In the genomic region with DNA sequence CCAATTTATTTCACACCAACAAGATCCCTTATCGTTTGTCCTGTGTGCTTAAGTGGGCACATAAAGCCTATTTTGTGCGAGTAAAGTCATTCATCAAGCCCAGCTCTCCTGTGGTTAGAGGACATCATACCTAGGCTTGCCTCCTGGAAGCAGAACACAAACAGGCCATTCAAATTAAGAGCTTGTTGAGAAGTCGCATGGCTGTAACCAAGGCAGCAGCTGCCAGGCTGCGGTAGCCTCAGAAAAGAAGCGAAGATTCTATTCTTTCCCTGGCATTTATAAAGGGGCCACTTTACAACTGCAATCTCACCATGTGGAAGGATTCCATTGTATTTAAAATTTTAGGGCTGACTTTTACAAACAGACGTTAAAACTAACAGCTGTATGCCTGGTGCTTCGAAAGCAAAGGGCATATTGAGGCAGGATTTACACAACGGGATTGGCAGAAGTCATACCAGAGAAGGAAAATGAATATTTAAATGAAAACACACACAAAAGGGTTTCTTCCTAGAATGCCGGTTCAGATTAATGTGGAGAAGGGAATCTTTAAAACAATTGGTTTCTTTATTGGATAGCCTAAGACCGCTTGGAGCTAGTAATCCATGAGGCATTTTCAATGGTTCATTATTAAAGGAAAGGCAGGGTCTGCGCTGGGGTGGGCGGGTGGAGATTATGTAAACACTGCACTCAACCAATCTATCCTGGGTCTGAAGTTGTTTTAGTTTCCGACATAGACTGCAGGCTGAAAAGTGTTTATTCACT, we compare ENCODE assay signal across 10 mouse cellular contexts.
DNase-seq lines count a peak whose midpoint lies in the region; ATAC-seq lines count a peak whose summit lies in the region.
"Had no signal": no experiment of that assay in that cellular context is flagged by ENCODE, and none has a peak within 500 bp of the region (broad histone marks: within the 10 kb centered on the region; RNA-seq: fewer than 3 reads in every experiment).

No protein-coding gene starts in this region.

- H3K4me3 ChIP-seq in limb, embryonic 12.5 days (replicated peaks) = no peak overlapping the region
- no peak overlapping the region for H3K4me3 ChIP-seq in limb, embryonic 10.5 days
- peak overlapping the region; percentile 19 for H3K4me3 ChIP-seq in forebrain, embryonic 12.5 days (replicated peaks)
- peak overlapping the region; percentile 11 for H3K4me3 ChIP-seq in limb, embryonic 13.5 days
- H3K4me3 ChIP-seq in stomach, embryonic 14.5 days (ENCODE audit: low read depth, low read length) = no peak overlapping the region

- H3K9ac ChIP-seq in limb, embryonic 12.5 days (replicated peaks) = no peak overlapping the region
- no peak overlapping the region for H3K9ac ChIP-seq in forebrain, embryonic 12.5 days
- H3K9ac ChIP-seq in limb, embryonic 13.5 days = no peak overlapping the region
- H3K9ac ChIP-seq in stomach, embryonic 14.5 days (replicated peaks; ENCODE audit: low read depth, low read length) = no peak overlapping the region

- H3K4me1 ChIP-seq in limb, embryonic 12.5 days (replicated peaks) = peaks cover 5% of the 10 kb centered on the region
- no peaks in the 10 kb centered on the region for H3K4me1 ChIP-seq in limb, embryonic 10.5 days
- peaks cover 14% of the 10 kb centered on the region for H3K4me1 ChIP-seq in forebrain, embryonic 12.5 days
- peaks cover 14% of the 10 kb centered on the region for H3K4me1 ChIP-seq in limb, embryonic 13.5 days
- no peaks in the 10 kb centered on the region; the same call in 1 of the 2 replicates for H3K4me1 ChIP-seq in stomach, embryonic 14.5 days (ENCODE audit: control insufficient read depth, insufficient read depth, low read length)

- H3K36me3 ChIP-seq in limb, embryonic 12.5 days = no peaks in the 10 kb centered on the region
- no peaks in the 10 kb centered on the region for H3K36me3 ChIP-seq in limb, embryonic 10.5 days
- no peaks in the 10 kb centered on the region for H3K36me3 ChIP-seq in forebrain, embryonic 12.5 days (replicated peaks)
- H3K36me3 ChIP-seq in limb, embryonic 13.5 days = no peaks in the 10 kb centered on the region
- no peaks in the 10 kb centered on the region for H3K36me3 ChIP-seq in stomach, embryonic 14.5 days (ENCODE audit: control insufficient read depth, insufficient read depth, low read length)
- H3K36me3 ChIP-seq: G1E had no signal

- peak overlapping the region; percentile 33 for H3K4me2 ChIP-seq in limb, embryonic 12.5 days
- peak overlapping the region; percentile 50 for H3K4me2 ChIP-seq in forebrain, embryonic 12.5 days
- H3K4me2 ChIP-seq in limb, embryonic 13.5 days (replicated peaks) = peak overlapping the region; percentile 45
- H3K4me2 ChIP-seq in stomach, embryonic 14.5 days (replicated peaks; ENCODE audit: low read depth, low read length) = peak overlapping the region; percentile 26

- no peaks in the 10 kb centered on the region for H3K27me3 ChIP-seq in limb, embryonic 12.5 days
- H3K27me3 ChIP-seq in limb, embryonic 10.5 days (ENCODE audit: low read depth, poor library complexity, severe bottlenecking) = no peaks in the 10 kb centered on the region
- H3K27me3 ChIP-seq in forebrain, embryonic 12.5 days = peaks cover 60% of the 10 kb centered on the region
- H3K27me3 ChIP-seq in limb, embryonic 13.5 days = 0 out of 2 replicates have a peak, but pooled peaks cover 6% of the 10 kb centered on the region
- no peaks in the 10 kb centered on the region for H3K27me3 ChIP-seq in stomach, embryonic 14.5 days (ENCODE audit: control insufficient read depth, insufficient read depth, low read length)

- peak overlapping the region; percentile 69 for H3K27ac ChIP-seq in limb, embryonic 12.5 days
- H3K27ac ChIP-seq in limb, embryonic 10.5 days = no peak overlapping the region
- H3K27ac ChIP-seq in forebrain, embryonic 12.5 days = no peak overlapping the region
- peak overlapping the region; percentile 65 for H3K27ac ChIP-seq in limb, embryonic 13.5 days
- H3K27ac ChIP-seq in stomach, embryonic 14.5 days (ENCODE audit: low read length) = no peak overlapping the region; the same call in 1 of the 2 replicates

- WGBS in limb, embryonic 12.5 days = 36% methylated on average over 13 of the region's 13 CpGs
- WGBS in limb, embryonic 10.5 days = 64% methylated on average over 13 of the region's 13 CpGs
- WGBS in forebrain, embryonic 12.5 days = 7% methylated on average over 13 of the region's 13 CpGs
- whole genome bisulfite sequencing in limb, embryonic 13.5 days = 19% methylated on average over 13 of the region's 13 CpGs
- WGBS in stomach, embryonic 14.5 days = 31% methylated on average over 13 of the region's 13 CpGs

- peak; percentile 83 for ATAC-seq in limb, embryonic 12.5 days (ENCODE audit: insufficient number of reproducible peaks, insufficient read depth, low FRiP score, low TSS enrichment, low read depth)
- peak; percentile 85 for ATAC-seq in forebrain, embryonic 12.5 days (ENCODE audit: low FRiP score)
- ATAC-seq in limb, embryonic 13.5 days (ENCODE audit: low FRiP score, low read depth) = peak; percentile 85
- peak; percentile 80; the same call in 1 of the 2 replicates for ATAC-seq in stomach, embryonic 14.5 days (ENCODE audit: insufficient number of reproducible peaks, insufficient read depth, low FRiP score, low read depth)

- DNase-seq in limb, embryonic 10.5 days (ENCODE audit: low spot score) = no peak
- no peak for DNase-seq in MN1 (ENCODE audit: low spot score)
- no peak for DNase-seq in kidney, postnatal 14 days
- DNase-seq: gastrocnemius, postnatal 10 days; lung, adult 2 months had no signal

- no peaks in the 10 kb centered on the region for H3K9me3 ChIP-seq in limb, embryonic 12.5 days
- no peaks in the 10 kb centered on the region for H3K9me3 ChIP-seq in limb, embryonic 10.5 days (replicated peaks)
- H3K9me3 ChIP-seq in forebrain, embryonic 12.5 days = no peaks in the 10 kb centered on the region
- no peaks in the 10 kb centered on the region for H3K9me3 ChIP-seq in limb, embryonic 13.5 days
- H3K9me3 ChIP-seq in stomach, embryonic 14.5 days (ENCODE audit: control insufficient read depth, low read depth, low read length) = no peaks in the 10 kb centered on the region
- H3K9me3 ChIP-seq: G1E had no signal

Comparison
In these comparisons a context has a peak if more than half of its experiments do, and no peak if none do; other contexts are left out.
1. H3K27ac ChIP-seq: peak in limb, embryonic 12.5 days (single experiment) and limb, embryonic 13.5 days (single experiment); none in limb, embryonic 10.5 days (single experiment), forebrain, embryonic 12.5 days (single experiment) and stomach, embryonic 14.5 days (single experiment).
2. H3K4me3 ChIP-seq: peak in forebrain, embryonic 12.5 days (single experiment) and limb, embryonic 13.5 days (single experiment); none in limb, embryonic 12.5 days (single experiment), limb, embryonic 10.5 days (single experiment) and stomach, embryonic 14.5 days (single experiment).
3. Peak in every context shown above with its lines, with median percentiles within 50 percentile points of each other: ATAC-seq and H3K4me2 ChIP-seq.